Mouse (Mus musculus) lung, postnatal 14 days (tissue): ENCODE measurements around the gene Nrxn2.

ENCODE experiments used
- DNase-seq: peaks from one replicate; pipeline ENCODE4 v3.0.0; 2021

Gene Nrxn2

GRCm38 (mm10) chr19:6418233-6418879, at the start of gene Nrxn2:
TSS of gene Nrxn2 (plus strand) at chr19:6418731.
- DNase-seq: peak; percentile 88

- DNase-seq: no peak
Observed at GRCm38 (mm10) chr19:6370175-6370574, 48.4 kb upstream of the Nrxn2 start.

- DNase-seq: no peak
Observed at GRCm38 (mm10) chr19:6372433-6372832, 46.1 kb upstream of the Nrxn2 start.

- DNase-seq: peak; percentile 93
Observed at GRCm38 (mm10) chr19:6373539-6374400, 44.8 kb upstream of the Nrxn2 start.

DNA sequence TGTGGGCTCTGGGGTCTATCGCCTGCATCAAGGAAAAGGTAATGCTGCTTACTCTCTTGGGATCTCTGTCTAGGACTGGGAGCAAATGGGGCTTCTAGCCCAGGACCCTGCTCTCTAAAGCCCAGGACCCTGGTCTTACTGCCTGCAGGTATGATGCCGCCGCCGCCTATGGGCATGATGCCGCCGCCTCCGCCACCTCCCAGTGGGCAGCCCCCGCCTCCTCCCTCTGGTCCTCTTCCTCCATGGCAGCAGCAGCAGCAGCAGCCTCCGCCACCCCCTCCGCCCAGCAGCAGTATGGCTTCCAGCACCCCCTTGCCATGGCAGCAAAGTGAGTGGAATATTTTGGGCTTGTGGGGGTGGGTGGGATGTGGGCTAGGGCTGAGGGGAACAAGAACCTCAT, 44.0 kb upstream of the Nrxn2 start:
- no peak for DNase-seq

DNA sequence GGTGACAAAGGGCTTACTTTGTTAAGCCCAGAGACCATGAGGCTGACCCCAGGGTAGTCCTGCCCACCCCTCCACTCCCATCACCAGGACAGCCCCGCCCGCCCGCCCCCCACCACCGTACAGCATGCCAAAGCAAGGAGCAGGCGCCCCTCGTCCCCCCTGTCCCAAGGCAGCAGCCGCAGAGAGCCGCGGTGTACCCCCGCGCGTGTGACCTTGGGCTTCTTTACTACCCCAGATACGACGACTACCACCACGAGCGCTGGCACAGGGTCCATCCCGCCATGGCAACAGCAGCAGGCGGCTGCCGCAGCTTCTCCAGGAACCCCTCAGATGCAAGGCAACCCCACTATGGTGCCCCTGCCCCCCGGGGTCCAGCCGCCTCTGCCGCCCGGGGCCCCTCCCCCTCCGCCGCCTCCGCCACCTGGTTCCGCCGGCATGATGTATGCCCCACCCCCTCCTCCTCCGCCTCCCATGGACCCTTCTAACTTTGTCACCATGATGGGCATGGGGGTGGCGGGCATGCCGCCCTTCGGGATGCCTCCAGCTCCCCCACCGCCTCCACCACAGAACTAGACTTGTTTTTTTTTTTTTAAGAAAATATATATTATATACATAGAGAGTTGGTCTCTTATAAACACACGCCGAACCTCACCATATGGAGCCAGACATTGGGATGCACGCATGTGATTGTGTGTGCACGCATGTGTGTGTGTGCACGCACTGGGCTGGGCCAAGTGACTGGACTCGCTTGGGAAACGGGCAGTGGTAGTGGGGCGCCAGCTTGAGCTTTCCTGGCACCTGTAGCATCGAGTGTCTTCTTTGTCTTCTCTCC, 42.9 kb upstream of the Nrxn2 start:
- DNase-seq: no peak

DNA sequence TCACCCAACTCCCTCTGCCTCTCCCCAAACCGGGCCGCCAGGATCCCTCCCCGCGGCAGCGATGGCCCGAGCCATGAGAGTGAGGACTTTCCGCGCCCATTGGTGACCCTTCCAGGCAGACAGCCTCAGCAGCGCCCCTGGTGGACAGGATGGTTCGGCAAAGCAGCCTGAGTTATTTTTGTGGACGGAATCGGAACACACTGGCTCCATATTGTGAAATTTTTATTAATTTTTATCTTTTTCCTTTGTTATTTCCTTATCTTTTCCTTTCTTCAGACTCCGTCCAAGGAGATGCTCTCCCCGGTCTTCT, 42.3 kb upstream of the Nrxn2 start:
- DNase-seq: peak; percentile 67

DNA sequence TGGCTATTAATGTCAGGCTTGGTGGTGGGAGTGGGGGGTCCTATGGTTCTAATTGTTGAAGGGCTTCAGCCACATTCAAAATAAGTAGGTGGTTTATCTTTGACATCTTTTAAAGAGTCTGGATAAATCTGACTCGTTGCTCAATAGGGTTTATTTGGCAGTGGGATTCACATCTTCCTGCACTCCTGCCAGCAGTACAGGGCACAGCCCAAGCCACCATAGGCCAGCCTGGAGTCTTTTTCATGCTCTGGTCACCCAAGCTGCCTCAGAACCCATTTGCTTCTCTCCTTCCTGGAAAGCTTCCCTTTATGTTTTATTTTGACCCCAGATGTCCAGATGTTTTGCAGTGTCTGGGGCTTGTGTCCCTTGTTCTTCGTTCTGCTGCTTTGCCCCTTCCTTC, 41.9 kb upstream of the Nrxn2 start:
- no peak for DNase-seq

DNA sequence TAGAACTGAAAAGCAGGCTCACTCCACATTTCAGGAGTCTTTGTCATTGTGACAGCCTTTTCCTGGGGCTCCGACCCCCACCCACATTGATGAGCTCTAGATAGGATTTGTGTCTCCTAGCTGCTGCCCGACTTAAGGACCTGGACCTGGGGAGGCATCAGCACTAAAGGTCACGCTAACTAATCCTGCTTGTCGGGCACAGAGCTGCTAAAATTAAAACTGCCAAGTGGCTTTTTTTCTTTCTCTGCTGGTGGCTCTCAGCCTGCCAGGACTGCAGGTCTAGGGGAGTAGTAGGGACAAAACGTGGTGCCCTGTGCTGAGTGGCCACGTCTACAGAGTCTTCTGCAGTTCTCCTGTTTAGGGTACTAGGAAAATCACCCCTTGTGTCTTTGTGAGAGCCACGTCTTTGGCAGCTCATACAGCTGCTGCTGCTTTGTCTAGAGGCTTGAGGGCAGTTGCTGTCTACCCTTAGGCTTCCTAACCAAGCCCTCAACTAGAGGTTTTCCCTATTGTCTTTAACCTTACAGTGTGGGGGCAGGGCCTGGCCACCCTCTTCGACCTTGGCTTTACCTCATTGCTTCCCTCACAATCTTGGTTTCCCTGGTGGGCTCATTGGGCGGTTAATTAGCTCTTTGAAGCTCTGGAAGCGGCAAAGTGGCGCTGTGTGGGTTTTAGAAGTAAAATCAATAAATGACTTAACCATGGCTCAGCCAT, 41.0 kb upstream of the Nrxn2 start:
- no peak for DNase-seq

GRCm38 (mm10) chr19:6380411-6381166, 37.9 kb upstream of the Nrxn2 start:
- DNase-seq: no peak

DNA sequence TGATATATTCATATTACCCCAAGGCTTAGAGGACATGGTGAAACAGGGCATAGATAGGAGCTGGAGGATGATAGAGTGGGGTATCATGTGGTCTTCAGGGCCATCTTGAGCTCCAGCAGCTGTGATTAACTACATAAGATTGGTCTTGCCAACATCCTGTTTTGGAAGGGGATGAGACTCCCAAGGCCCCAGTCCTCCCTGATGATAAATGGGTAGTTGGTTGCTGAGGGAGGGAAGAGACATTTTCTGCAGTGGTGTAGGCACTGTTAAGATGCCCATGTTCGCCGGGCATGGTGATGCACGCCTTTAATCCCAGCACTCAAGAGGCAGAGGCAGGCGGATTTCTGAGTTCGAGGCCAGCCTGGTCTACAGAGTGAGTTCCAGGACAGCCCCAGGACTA, 37.3 kb upstream of the Nrxn2 start:
- DNase-seq: no peak

- DNase-seq: no peak
Observed at GRCm38 (mm10) chr19:6382323-6382924, 36.1 kb upstream of the Nrxn2 start.

- DNase-seq: no peak
Observed at GRCm38 (mm10) chr19:6383470-6383869, 35.1 kb upstream of the Nrxn2 start.

- peak; percentile 78 for DNase-seq
Observed at GRCm38 (mm10) chr19:6384128-6384527, 34.4 kb upstream of the Nrxn2 start, which contains the start of gene Pygm. TSS of gene Pygm (plus strand) at chr19:6384399.

DNA sequence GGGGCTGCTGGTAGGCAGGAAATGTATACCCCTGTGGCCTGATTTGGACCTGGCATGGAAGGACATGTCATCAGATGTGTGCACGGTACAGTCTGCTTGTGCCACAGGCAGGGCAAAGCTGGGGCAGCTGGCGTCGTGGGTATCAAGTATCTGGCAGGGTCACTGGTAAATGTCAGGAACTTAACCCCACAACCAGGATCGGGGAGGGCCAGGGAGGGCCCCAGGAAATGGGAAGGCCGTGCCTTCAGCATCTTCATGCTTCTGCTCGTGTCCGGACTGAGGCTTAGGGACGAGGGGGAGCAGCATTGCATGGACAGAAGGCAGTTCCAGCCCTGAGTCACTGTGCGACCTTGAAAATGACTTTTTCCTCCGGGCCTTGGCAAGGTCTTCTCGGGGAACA, 33.6 kb upstream of the Nrxn2 start:
- no peak for DNase-seq

DNA sequence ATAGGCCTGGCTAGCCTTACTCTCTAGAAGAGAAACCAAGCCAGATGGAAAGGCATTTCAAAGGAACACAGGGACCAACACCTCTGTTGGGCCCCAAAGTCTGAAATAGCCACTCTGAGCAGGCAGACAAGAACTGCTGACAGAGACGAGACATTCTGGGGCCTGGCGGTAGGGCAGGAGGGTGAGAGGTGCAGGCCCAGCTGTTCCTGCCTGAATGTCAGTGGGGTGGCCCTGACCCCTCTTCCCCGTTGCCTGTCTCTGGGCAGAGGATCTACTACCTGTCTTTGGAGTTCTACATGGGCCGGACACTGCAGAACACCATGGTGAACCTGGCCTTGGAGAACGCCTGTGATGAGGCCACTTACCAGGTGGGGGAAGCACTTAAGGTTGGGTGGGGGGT, 33.1 kb upstream of the Nrxn2 start:
- no peak for DNase-seq

- DNase-seq: no peak
Observed at GRCm38 (mm10) chr19:6385821-6386220, 32.7 kb upstream of the Nrxn2 start.

GRCm38 (mm10) chr19:6386234-6386633, 32.3 kb upstream of the Nrxn2 start:
- DNase-seq: no peak

GRCm38 (mm10) chr19:6388006-6388405, 30.5 kb upstream of the Nrxn2 start:
- no peak for DNase-seq

DNA sequence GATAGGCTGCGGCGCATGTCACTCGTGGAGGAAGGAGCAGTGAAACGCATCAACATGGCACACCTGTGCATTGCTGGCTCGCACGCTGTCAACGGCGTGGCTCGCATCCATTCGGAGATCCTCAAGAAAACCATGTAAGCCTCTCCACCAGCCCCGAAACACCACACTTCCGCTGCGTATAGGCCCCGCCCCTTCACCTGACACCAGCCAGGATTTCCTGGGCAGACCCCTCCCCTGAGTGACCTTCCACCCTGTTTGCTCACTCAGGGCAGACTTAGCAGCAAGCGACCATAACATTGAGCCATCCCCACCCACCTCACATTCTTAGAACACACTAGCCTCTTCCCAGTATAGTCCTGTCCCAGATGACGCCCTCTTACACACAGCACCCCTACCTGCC, 28.7 kb upstream of the Nrxn2 start:
- no peak for DNase-seq

GRCm38 (mm10) chr19:6390251-6390650, 28.3 kb upstream of the Nrxn2 start:
- no peak for DNase-seq
